Mouse (Mus musculus) heart, postnatal 36 days (tissue): Measurements from ENCODE around the gene Scmh1. TPM values are rescaled to one million over a fixed set of nuclear protein-coding genes. Genes with fewer than 3 reads are reported as not detected.

Source experiments
- DNase-seq, 2 experiments: peaks; one replicate each; pipeline ENCODE4 v3.0.0; 2021 to 2022
- intact Hi-C: fragments of 180-260 bp; cut with DNase I; formaldehyde crosslinking; loops from one replicate; pipeline ENCODE4 v1.15.1; 2025
- total RNA-seq, 2 experiments: library from RNA; stranded (reverse); gene quantifications; 2 replicates each; pipeline ENCODE4 v1.2.3; 2021

Gene Scmh1
- total RNA-seq, 2 experiments from 2014 or later, result 56.4 to 59.8 TPM

- intact Hi-C loops, result no loop called here
These were observed 118.0 kb downstream of the Scmh1 start for GRCm38 (mm10) chr4:120523092-120523491.

DNA sequence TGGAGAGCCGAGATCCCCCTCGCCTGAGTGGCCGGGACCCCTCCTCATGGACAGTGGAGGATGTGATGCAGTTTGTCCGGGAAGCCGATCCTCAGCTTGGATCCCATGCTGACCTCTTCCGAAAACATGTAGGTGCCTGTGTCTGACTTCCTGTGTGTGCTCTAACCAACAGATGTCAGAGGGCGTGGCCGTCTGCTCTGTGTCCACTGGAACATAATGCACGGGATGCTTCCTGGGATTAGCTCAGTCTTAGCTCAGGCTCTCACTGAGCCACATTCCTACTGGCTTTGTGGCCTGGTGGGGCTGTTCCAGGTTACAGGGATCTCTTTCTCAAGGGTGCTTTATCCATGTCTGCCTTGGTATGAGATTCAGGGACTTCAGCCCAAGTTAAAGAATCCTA is 123.1 kb downstream of the Scmh1 start:
- intact Hi-C loops, result no loop called here
- DNase-seq, result no peak

More at GRCm38 (mm10) chr4:120523092-120523491, 118.0 kb downstream of the Scmh1 start:
- DNase-seq, result no peak

- DNase-seq, result no peak
- intact Hi-C loops, result no loop called here
These were observed 126.9 kb downstream of the Scmh1 start, which contains the start of gene Slfnl1 for GRCm38 (mm10) chr4:120531986-120532385. Slfnl1 (plus strand) TSS chr4:120532231.

GRCm38 (mm10) chr4:120538664-120539063 is 133.6 kb downstream of the Scmh1 start:
- intact Hi-C loops, result no loop called here
- DNase-seq, result no peak

DNA sequence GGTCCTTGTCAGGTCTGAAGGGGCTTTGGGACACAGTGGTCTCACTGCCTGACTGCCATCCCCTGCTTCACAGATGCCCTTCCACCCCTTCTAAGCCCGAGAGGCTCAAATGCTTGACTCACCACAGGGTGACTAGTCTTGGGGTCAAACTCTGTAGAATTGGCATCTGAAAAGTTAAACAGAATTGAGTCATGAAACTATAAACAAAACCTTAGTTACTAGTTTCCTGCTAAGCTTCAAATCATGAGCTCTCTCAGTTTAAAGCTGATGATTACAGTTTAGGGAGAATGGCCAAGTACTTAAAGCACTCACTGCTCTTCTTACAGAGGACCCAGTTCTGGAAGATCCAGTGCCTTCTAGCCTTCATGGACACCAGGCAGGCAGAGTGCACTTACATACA is 139.8 kb downstream of the Scmh1 start:
- no peak for DNase-seq
- intact Hi-C loops, result no loop called here

- intact Hi-C loops, result no loop called here
These were observed 151.5 kb downstream of the Scmh1 start for GRCm38 (mm10) chr4:120556592-120556991.

DNA sequence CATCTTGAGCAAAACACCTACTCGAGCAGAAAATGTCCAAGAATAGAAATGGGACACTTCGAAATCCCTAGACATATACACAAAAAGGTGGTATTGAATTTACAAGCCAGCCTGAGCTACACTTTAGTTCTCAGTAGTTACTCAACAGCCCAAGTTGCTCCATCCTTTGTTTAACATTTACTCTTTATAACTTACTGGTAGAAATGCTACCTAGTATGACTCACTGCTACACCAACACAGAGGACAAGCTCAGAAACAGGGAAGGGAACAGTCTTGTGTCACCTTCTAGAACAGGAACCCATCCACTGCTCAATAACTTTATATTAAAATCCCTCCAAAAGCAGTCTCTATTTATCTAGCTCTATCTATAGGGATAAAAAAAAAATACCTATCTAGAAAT is 160.6 kb downstream of the Scmh1 start:
- DNase-seq, result no peak
- intact Hi-C loops, result no loop called here

More at GRCm38 (mm10) chr4:120556592-120556991, 151.5 kb downstream of the Scmh1 start:
- no peak for DNase-seq

DNA sequence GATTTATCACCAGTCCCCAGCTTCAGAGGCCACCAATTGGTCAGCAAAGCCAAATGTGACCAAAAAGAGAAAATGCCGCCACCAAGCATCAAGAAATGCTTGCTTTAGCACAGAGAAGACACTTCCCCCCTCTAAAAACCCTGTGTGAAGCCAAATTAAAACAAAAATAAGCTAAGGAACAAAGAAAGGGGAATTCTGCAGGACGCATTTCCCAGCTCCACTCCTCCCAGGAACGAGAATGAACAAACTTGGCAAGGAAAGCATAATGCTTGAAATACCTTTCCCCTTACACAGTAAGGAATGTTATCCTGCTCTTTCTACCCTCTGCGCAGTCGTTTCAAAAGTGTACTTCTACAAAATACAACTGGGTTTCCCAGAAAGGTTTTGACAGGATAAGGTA is 162.9 kb downstream of the Scmh1 start:
- DNase-seq, result peak in 1 of 2 experiments; percentile 31

GRCm38 (mm10) chr4:120569025-120569424 is 163.9 kb downstream of the Scmh1 start:
- DNase-seq, result peak in 1 of 2 experiments; percentile 4
- intact Hi-C loops, result no loop called here

More for the DNA sequence above, 162.9 kb downstream of the Scmh1 start:
- intact Hi-C loops, result no loop called here

DNA sequence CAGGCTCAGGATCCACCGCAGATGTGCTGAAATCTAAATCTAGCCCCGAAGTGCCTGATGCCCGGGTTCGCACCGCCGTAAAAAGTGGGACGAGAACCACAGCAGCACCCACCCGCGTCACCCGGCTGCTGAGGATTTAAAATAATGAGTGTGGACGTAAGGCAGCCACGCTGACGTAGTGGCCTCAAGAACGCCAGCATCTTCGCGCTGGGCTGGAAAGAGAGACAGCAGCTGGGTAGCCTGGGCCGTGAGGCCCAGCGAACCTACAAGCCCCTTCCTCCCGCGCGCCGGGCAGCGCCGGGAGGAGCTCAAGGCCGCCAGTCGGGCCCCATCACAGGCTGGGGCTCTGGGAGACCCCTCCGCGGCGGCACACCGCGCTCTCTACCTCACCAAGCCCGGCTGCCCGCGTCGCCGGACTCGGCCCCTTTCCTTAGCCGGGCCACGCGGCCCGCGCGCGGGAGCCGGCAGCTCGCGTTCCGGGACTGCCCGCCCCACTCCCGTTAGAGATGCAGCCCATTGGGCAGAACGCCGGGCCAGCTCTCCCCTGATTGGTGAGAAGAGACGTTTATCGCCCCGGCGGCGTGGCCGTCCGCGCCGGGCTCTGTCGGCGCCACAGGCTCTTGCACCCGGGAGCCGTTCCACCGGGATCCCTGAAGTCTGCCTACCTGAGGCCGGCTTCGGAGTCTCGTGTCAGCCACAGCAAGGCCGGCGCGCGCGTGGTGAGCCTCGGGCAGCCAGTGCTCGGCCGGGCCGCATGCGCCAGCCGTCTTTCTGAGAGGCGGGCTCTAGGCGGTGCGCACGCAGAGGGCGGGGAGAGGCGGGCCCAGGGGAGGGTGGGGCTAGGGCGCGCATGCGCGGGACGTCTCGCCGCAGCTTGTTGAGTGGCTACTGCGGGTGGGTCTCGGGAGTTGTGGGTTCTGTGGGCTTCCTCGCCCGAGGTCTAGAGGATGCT is 164.7 kb downstream of the Scmh1 start, which contains the start of gene Ctps:
TSS of gene Ctps (minus strand) at position 791 of the 952 bp plus-strand sequence.
- peak; percentile 92 to 98 for DNase-seq
- intact Hi-C loops, result loop anchor here (5.0 kb wide), 1 partner anchor 162 kb away; the partner anchor contains the start of gene Scmh1

DNA sequence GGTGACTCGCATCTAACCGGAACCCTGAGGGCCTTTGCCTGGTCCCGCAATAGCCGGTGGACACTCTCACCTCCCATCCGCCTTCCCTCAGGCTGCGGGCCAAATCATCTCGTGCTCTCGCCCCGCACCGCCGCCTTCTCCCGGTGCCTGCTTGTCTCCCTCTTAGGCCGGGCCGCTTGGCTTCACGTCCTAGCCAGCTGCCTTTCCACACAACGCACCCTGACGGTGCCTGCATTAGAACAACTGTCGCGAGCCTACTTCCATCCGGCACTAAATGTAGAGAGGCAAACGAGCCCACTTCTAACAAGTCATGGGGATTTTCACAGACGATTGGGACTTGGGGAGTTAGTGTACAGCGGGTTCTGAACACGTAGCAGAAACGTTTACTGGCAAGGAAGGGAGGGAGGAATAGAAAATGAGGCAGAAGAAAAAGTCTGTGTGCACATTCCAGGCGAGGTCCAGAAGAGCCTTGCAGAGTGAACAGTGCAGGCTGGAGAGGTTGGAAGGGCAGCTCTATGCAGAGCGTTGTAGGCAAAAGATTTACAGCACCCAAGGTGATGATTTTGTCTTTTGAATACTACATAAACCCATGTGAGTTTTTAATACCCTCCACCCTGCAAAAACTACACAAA is 165.5 kb downstream of the Scmh1 start:
- no peak for DNase-seq
- intact Hi-C loops, result loop anchor here (5.0 kb wide), 1 partner anchor 163 kb away; the partner anchor contains the start of gene Scmh1

DNA sequence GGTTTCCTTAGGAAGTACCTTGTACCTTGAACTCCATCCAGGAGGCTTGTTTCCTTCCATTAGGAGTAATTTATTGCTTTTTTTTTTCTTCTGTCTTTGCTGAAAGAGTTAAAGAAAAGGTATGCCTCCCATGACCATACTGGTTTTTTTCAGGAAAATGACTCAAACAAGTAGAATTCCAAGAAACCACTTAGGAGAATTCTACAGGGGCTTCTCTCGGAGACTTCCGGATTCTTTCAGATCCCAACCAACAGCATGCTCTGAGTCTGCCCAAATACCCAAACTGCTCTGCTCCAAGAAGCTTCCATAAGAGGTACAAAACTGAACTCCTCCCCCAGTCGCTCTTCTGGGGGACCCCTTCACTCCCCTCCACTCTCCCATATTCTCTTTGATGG is 166.0 kb downstream of the Scmh1 start:
- intact Hi-C loops, result loop anchor here (5.0 kb wide), 1 partner anchor 164 kb away; the partner anchor contains the start of gene Scmh1
- DNase-seq, result no peak

GRCm38 (mm10) chr4:120571691-120572090 is 166.6 kb downstream of the Scmh1 start:
- no peak for DNase-seq
- intact Hi-C loops, result loop anchor here (5.0 kb wide), 1 partner anchor 164 kb away; the partner anchor contains the start of gene Scmh1

Other genes starting within 250 kb of the Scmh1 start
- not detected for gene Edn2, start 244.1 kb upstream of the Scmh1 start, total RNA-seq
- gene Foxo6, start 117.9 kb upstream of the Scmh1 start, total RNA-seq, result 1 to 10 TPM; 2.3 to 4.6 TPM
- gene Slfnl1, start 127.0 kb downstream of the Scmh1 start, total RNA-seq, result not detected
- 10 to 100 TPM; 30.9 to 35.9 TPM for gene Ctps, start 165.0 kb downstream of the Scmh1 start, total RNA-seq
- not detected for gene Gm8439, start 183.5 kb downstream of the Scmh1 start, total RNA-seq